Mouse (Mus musculus) spleen, embryonic (tissue): ENCODE results near the gene Tprg.

Source experiments
- CTCF ChIA-PET: fragments of 350-600 bp; sonication (Branson Sonifier 250); formaldehyde crosslinking; loops from one replicate; lab custom pipeline; 2022; lab: Charles Lee

The Tprg gene

DNA sequence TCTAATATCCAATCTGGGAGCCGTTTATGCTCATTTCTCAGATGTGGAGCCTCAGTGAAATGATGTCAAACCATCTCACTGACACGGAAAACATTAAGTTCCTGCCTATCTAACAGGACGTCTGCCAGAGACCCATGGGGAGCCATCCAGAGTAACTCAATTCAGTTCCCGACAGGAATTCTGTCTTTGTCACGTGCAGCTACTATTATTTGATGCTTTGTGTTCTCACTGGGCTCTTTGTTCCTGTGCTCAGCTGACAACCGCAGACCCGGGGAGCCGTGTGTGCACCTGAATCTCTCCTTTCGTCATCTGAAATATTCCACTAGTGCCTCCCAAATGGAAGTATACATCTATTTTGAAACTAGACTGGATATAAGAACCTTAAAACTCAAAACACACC, 138.3 kb downstream of the Tprg start:
- CTCF ChIA-PET: no interaction called here

DNA sequence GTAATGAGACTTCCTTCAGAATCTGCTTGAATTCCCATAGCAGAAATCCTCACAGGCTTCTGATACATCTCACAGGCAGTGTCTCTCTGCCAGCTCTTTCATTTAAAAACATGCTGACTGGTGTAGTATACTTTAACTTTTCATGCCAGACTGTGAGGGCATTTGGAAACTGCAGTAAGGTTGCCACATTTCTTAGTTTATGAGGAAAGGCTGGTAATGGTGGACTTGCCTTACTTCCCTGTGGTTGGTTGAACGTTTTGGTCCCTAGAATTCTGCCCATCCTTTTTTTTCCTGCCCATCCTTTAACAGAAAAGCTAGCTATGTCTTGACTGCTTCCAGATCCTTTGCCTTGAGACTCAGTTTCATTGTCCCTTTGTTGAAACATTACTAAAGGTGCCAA, 138.8 kb downstream of the Tprg start:
- CTCF ChIA-PET: no interaction called here

DNA sequence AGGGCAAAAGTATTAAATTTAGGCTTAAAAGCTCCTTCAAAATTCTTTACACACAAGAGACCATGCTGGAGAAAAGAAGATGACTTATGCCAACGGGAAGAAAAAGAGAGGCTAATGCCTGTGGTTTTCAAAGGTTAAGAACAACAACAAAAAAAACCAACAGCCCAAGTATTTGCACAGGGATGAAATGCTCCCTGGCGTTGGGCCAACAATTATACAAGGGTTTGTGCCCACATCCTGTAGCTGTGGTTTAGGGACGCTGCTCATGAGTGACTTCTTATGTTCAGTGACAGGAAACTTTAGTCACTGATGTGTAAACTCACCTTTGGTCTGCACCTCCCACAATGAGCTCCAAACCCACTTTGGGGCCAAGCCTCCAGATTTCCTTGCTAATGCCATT, 139.6 kb downstream of the Tprg start:
- CTCF ChIA-PET: interaction anchor here (0.7 kb wide), 1 partner anchor 1964 kb away, joined by 6 read pairs; no protein-coding TSS in a partner anchor

GRCm38 (mm10) chr16:25440039-25440438, 153.4 kb downstream of the Tprg start:
- CTCF ChIA-PET: no interaction called here

DNA sequence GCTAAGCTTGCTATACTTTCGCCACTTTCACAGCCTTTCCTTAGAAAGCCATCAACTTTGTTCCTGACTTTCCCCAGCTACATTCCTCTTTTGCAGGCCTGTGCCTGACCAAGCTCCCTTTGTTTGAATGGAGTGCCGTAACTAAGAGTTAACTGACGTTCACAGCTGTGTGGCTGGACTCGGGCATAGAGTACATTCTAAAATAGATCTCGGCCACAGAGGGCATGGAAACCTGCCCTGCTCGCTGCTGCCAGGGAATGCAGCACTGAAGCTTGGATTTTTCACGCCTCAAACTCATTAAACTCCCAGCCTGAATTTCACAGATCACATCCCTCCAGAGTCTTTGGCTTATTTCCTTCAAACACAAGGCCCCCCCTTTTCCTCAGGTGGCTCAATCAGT, 159.0 kb downstream of the Tprg start:
- CTCF ChIA-PET: no interaction called here

- CTCF ChIA-PET: no interaction called here
These were observed 164.9 kb downstream of the Tprg start for GRCm38 (mm10) chr16:25451511-25451910.

DNA sequence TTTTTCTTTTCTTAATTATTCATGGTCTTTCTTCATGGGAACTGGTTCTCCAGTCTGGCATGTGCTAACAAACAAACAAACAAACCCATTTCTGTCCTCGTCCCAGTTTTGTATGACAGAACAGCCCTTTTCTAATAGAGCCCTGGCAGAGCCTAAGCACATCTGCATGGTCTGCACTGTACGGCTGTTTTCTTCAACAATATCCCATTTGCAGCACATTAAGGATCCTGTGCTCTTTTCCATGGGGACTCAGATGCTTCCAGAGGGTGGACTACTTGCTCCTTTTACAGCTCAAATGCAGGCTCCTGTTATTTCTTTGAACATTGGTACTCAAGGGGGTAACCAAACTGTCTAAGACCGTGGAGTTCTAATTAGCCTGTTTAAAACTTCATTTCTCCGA, 178.1 kb downstream of the Tprg start:
- CTCF ChIA-PET: no interaction called here

GRCm38 (mm10) chr16:25465435-25466139, 179.0 kb downstream of the Tprg start:
- CTCF ChIA-PET: no interaction called here

DNA sequence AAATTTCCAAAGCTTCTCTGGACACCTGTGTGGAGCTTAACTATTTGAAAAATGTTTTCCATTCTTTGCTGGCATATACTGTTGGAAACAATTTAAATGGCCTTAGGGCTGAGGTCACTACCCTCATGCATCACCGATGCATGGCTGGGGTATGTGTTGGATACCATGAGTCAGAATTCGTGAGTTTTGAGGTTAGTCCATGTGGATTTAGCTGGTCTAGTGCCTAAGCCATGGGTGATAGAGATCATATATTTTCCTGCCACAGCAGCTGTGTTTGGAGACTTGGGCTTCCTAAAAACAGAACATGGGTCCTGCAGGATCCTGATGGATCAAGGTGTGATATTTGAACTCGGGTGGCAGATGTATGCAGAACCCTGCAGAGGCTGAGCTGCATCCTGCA, 181.4 kb downstream of the Tprg start:
- CTCF ChIA-PET: interaction anchor here (0.6 kb wide), 1 partner anchor 338 kb away, joined by 8 read pairs; no protein-coding TSS in a partner anchor

- CTCF ChIA-PET: no interaction called here
These were observed 182.0 kb downstream of the Tprg start for GRCm38 (mm10) chr16:25468662-25469061.
